Mouse (Mus musculus) heart, adult 2 months (tissue): ENCODE results near the gene Gpr3.

ENCODE experiments used
- CTCF ChIP-seq: fragments of 200-600 bp; IDR thresholded peaks from 2 replicates; pipeline ENCODE4 v1.8.1; 2022; ENCODE audit warnings: antibody characterized with exemption, mild to moderate bottlenecking, moderate library complexity
- POLR2A ChIP-seq: fragments of 200-500 bp; IDR thresholded peaks from 2 replicates; pipeline ENCODE4 v1.6.1; 2011; ENCODE audit warnings: mild to moderate bottlenecking, low read depth, low read length, control low read depth; ENCODE audit not compliant: insufficient read depth

- TF ChIP-seq CTCF (no peak), POLR2A (no peak)
Measured at GRCm38 (mm10) chr4:133160211-133160610, 52.1 kb downstream of the Gpr3 start.
